Mouse (Mus musculus) forebrain, embryonic 11.5 days (tissue): Measurements from ENCODE around the gene Gabra1. TPM values are rescaled to one million over a fixed set of nuclear protein-coding genes. Genes with fewer than 3 reads are reported as not detected.

Experiments used
- ATAC-seq: fragments of 200-750 bp; cut with Nextera tagmentation; replicated peaks from 2 replicates; pipeline ENCODE4 v1.8.0; 2017; ENCODE audit warnings: moderate TSS enrichment; ENCODE audit not compliant: low FRiP score
- DNase-seq: peaks from one replicate; pipeline ENCODE4 v3.0.0-alpha.2; 2017; ENCODE audit warnings: low spot score
- H3K27ac ChIP-seq: fragments of 300-500 bp; sonication (generic); 2 replicates; pipeline ENCODE4 v1.5.1; 2014; ENCODE audit warnings: low read depth, low read length
- H3K27me3 ChIP-seq: fragments of 300-500 bp; sonication (generic); 2 replicates; pipeline ENCODE4 v1.6.1; 2014; ENCODE audit warnings: mild to moderate bottlenecking, low read length, mixed read lengths; ENCODE audit not compliant: control insufficient read depth, insufficient read depth
- H3K36me3 ChIP-seq: fragments of 300-500 bp; sonication (generic); 2 replicates; pipeline ENCODE4 v1.6.1; 2014; ENCODE audit warnings: mild to moderate bottlenecking, low read length, moderate library complexity, mixed read lengths; ENCODE audit not compliant: control insufficient read depth, insufficient read depth
- H3K4me1 ChIP-seq: fragments of 300-500 bp; sonication (generic); replicated peaks from 2 replicates; pipeline ENCODE4 v1.6.1; 2014; ENCODE audit warnings: low read length, mixed read lengths; ENCODE audit not compliant: control insufficient read depth, insufficient read depth
- H3K4me2 ChIP-seq: fragments of 300-500 bp; sonication (generic); 2 replicates; pipeline ENCODE4 v1.6.1; 2014; ENCODE audit warnings: low read depth, mild to moderate bottlenecking, low read length, moderate library complexity, mixed read lengths; ENCODE audit not compliant: severe bottlenecking
- H3K4me3 ChIP-seq: fragments of 300-500 bp; sonication (generic); 2 replicates; pipeline ENCODE4 v1.5.1; 2014; ENCODE audit warnings: low read depth, low read length
- H3K9ac ChIP-seq: fragments of 300-500 bp; sonication (generic); 2 replicates; pipeline ENCODE4 v1.6.1; 2014; ENCODE audit warnings: low read length
- H3K9me3 ChIP-seq: fragments of 300-500 bp; sonication (generic); 2 replicates; pipeline ENCODE4 v1.6.1; 2016; ENCODE audit warnings: low read length, mixed read lengths; ENCODE audit not compliant: control insufficient read depth
- WGBS: fragments of 180-500 bp; shearing (Covaris S2); extraction: QIAGEN DNeasy Blood & Tissue Kit; methylation state at CpG from one replicate; pipeline ENCODE4 v1.1.7; 2014; 5-methylcytosine and 5-hydroxymethylcytosine counted together
- polyA plus RNA-seq: library from polyadenylated mRNA; unstranded; fragments of >200 nt; fragmentation: Nextera tagmentation; extraction: Ambion mirVana; gene quantifications from 2 replicates; pipeline ENCODE4 v1.2.1, GENCODE M21; 2014

Gene Gabra1
- polyA plus RNA-seq, 1 experiment from 2014 or later, result 1.2 TPM

DNA sequence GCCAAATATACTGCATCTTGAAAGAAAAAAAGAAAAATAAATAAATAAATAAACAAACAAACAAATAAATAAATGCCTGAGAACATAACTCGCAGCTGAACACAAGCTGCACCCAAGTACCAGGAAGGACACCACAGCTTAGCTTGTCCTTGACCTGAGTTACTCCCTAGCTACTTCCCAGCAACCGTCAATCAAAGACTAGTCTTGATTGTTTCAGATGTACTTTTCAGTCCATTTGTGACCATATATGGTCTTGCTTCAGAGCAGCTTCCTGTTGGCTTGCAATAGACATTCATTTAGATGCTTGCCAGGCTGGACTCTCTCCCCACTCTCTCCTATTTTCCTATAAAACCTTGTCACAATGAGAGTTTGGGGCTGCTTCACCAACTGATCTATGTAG, 87.2 kb downstream of the Gabra1 start:
- no peak overlapping the region for H3K4me3 ChIP-seq
- H3K4me1 ChIP-seq, result no peaks in the 10 kb centered on the region
- no peak overlapping the region for H3K9ac ChIP-seq
- ATAC-seq (no peak), DNase-seq (no peak)
- no peak overlapping the region for H3K4me2 ChIP-seq
- no peaks in the 10 kb centered on the region for H3K36me3 ChIP-seq
- H3K9me3 ChIP-seq, result no peaks in the 10 kb centered on the region
- no peaks in the 10 kb centered on the region for H3K27me3 ChIP-seq
- 79% methylated on average over 2 of the region's 2 CpGs for WGBS
- H3K27ac ChIP-seq, result no peak overlapping the region

Other genes with a start within 250 kb of the Gabra1 start
- 13.0 and 13.2 TPM in 2 replicates for gene Gabrg2, start 182.1 kb downstream of the Gabra1 start, polyA plus RNA-seq
- gene Gabra6, start 138.1 kb upstream of the Gabra1 start, polyA plus RNA-seq, result not detected in 2 replicates
- 5.6 and 6.7 TPM in 2 replicates for gene Gabrb2, start 236.8 kb upstream of the Gabra1 start, polyA plus RNA-seq